Mouse (Mus musculus): ENCODE results near the gene Glrx2.

GRCm38 (mm10) chr1:143684849-143685248, 31.3 kb upstream of the Glrx2 start:
- TF ChIP-seq POLR2A (IDR thresholded peaks at IDR 0.05; ENCODE audit: low read depth, low read length), result no peak
- TF ChIP-seq CTCF (IDR thresholded peaks at IDR 0.05; ENCODE audit: extremely low read depth, insufficient read depth, insufficient read length, insufficient replicate concordance), result no peak
